Mouse (Mus musculus): Measurements from ENCODE around the gene Aifm3.
"Not testable (repeated sequence)": the region's sequence is repeated elsewhere in the genome, so short reads cannot be mapped to it uniquely, and the experiment has no call there.

Aifm3 gene

GRCm38 (mm10) chr16:17553910-17554685 lies 64.7 kb downstream of the Aifm3 start:
- no peak for DNase-seq (ENCODE audit: low spot score)

- not testable (repeated sequence) for DNase-seq (ENCODE audit: low spot score)
These were observed 65.3 kb downstream of the Aifm3 start for GRCm38 (mm10) chr16:17554702-17555101.

- no peak for DNase-seq (ENCODE audit: low spot score)
These were observed 66.8 kb downstream of the Aifm3 start for GRCm38 (mm10) chr16:17556180-17556579.

GRCm38 (mm10) chr16:17556907-17557306 lies 67.5 kb downstream of the Aifm3 start:
- no peak for DNase-seq (ENCODE audit: low spot score)
